Mouse (Mus musculus): ENCODE results near the gene Cep152.

Cep152 gene

DNA sequence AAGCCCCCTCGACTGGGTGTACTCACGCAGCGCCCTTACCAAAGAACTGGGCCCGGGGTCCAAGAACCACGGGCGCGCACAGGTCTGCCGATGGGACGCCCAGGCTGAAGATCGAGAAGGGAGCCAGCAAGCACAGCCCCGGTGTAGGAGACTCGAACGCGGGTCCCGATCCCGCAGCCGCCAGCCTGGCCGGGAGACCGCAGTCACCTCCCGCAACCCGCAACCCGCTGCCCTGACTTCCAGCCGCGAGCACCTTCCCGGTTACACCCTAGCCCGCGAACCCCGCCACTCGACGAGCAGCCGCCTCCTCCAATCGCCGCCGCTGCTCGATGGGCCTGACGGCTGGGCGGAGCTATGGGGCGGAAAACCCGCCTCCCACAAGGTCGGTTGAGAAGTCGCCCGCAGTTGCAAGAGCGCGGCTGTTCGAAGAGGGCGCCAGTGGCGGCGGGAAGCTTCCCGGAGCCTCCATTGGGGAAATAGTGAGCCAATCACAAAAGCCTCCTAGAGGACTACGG is at the start of gene Cep152:
TSS of gene Cep152 (minus strand) at position 277 of the 515 bp plus-strand sequence.
- DNase-seq = peak; percentile 98

DNA sequence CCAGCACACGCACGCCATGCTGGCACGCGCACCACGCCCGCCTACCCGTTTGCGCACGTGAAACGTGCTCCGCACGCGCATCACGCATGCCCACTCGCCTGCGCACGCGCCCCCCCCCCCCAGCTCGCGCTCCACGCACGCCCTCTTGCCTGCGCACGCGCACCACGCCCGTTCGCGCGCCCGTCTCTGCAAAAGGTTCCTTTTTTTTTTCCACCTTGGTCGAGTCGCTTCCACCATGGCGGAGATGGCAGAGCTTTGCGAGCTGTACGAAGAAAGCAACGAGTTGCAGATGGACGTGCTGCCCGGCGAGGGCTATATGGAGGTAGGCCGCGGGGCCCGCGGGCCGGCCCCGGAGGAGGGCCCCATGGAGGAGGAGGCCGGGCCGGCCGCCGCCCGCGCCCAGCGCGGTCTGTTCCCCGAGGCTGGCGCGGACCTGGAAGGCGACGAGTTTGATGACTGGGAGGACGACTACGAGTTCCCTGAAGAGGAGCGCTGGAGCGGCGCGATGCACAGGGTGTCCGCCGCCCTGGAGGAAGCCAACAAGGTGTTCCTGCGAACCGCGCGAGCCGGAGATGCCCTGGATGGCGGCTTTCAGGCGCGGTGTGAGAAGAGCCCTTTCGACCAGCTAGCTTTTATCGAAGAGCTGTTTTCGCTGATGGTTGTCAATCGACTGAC is 48.2 kb upstream of the Cep152 start, which contains the start of gene Eid1:
TSS of gene Eid1 (plus strand) at position 139 of the 675 bp plus-strand sequence.
- peak; percentile 79 for DNase-seq

DNA sequence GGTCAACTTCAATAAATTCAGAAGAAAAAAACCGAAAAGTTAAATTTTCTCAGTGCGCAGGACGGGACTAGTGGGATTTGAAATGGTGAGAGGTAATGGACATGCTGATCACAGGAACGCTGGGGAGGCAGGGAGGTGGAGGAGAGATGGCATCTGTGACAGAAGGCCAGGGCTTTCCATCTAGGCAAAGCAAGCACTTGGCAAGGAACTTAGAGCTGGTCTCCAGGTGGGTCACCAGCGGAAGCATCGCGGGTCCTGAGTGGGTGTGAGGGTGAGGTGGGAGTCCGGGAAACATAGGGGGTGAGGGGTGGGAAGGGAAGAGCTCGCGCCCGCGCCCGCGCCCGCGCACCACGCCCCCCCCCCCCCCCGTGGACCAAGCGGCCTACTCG is 47.6 kb upstream of the Cep152 start:
- DNase-seq = no peak

DNA sequence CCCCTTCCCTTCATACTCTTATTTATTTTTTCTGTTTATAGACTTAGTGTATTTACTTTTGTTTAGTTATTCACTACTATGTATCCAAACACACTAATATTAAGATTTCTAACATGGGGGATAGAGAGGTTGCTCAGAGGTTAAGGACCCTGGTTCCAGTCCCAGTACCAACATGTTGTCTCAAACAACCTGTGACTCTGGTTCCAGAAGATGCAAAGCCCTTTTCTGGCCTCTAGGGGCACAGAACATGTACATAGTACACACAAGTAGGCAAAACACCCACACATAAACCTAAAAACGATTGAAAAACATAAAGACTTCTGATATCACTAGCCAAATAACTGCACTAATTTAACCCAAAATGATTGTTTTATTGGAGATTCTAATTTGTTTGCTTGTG is 45.9 kb upstream of the Cep152 start:
- no peak for DNase-seq

DNA sequence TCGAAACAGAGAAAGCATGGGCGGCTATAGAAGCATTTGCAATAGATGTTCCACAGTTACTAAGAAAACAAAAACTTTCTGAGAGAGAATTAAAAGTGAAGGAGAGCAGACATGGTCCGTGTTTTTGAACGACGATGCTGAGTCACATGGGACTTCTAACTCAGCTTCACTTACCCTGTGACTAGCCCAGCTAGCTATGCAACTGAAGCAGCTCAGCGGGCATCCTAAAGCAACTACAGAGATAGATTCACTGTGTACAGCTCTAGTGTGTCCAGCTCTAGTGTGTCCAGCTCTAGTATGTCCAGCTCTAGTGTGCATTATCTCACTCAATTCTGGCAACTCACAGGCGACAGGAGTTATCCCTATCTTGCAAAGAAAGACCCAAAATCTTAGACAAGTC is 42.8 kb upstream of the Cep152 start:
- DNase-seq = no peak

DNA sequence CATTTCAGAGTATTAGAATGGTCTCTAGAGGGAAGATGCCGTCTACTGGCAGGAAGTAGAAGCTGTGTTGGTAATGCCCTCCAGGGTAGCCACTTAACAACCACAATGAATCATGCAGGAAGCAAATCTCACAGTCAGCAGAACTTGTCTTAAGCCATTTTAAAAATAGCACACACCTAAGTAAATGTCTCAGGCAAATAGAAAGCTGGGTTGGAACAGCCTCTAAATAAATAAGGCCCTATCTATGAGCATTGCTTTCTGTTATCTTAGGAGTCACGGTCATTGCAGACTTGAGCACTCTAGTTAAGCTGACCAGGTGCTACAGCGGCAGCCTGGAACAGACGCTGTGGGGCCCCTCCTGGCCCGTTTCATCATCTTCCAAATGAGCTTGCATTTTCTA is 42.3 kb upstream of the Cep152 start:
- no peak for DNase-seq

DNA sequence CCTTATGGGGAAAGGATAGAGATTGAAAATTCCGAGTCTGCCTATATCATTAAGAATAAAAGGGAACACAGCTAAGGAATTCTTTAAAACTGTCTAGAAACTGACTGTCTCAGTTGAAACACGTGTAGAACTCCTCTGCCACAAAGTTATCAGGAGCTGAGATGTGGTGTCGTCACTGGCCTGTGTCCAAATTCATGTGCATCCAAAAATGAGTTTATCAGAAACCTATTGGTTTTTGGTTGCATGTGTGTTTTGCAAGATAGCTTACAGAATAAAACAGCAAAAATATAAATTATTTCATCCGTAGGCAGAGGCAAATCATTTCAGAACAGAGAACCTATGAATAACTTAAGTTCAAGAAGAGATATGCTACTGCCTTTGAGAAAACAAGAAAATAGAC is 41.8 kb upstream of the Cep152 start:
- DNase-seq = no peak

DNA sequence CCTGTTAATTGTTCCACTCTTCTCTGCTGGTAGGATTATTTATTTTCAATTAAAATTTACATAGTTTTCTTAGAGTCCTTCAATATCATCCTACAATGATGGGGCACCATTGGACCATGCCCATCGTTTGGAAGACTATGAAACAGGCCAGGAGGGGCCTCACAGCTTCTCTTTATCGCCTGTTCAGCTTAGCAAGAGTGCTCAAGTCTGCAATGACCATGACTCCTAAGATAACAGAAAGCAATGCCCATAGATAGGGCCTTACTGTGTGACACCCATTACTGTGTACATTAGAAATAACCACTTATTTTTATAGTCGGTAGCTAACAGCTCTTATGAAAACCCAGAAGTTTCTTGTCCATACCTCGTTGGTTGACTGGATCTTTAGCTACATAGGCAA is 41.0 kb upstream of the Cep152 start:
- DNase-seq = no peak

DNA sequence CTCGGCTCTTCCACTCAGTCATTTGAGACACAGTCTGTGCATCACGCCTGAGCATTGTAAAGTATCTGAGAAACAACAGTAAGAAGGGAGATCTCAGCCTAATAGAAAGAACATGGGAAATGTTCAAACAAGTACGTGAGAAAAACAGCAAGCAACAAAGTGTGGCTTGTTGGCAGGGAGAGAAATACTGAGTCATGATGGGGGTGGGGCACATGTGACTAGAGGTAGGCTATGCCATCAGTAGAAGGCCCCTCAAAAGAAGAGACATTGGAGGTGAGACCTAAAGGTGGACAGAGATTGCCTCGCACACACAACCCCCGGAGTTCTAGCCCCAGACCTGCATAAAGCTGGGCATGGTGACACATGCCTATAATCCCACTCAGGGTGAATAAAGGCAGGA is 40.3 kb upstream of the Cep152 start:
- DNase-seq = no peak

DNA sequence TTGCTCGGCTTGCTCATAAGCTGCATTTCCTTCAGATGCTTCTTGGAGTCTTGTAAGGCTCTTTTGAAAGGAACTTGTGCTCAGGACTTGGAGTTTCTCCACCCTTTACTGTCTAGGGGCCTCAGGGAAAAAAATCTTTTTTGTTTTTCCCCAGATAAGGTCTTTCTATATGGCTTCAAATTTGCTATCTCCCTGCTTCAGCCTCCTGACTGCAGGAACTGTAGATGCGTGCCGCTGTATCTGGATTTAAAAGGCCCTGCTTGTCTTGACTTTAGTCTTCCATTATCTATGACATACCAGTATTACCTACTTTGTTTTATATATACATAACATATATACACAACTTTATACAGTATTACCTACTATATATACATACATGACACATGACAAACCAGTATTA is 37.6 kb upstream of the Cep152 start:
- no peak for DNase-seq

DNA sequence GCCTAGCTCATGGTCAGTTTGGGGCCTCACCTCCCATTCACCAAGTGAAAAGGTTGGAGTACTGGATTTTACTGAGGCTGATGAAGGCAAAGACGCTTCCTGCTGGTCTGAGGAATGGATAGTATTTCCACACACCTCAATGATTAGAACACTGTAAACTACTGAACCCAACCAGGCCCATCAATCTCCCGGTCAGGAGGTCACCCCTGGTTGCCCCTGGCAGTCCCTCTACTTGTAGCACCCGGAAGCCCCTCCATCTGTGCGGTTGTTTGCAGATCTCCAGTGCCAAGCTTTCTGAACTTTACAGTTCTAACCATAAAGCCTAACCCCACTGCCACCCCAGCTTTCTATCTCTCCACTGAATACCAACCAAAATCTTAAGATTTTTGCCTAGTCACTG is 36.2 kb upstream of the Cep152 start:
- no peak for DNase-seq

DNA sequence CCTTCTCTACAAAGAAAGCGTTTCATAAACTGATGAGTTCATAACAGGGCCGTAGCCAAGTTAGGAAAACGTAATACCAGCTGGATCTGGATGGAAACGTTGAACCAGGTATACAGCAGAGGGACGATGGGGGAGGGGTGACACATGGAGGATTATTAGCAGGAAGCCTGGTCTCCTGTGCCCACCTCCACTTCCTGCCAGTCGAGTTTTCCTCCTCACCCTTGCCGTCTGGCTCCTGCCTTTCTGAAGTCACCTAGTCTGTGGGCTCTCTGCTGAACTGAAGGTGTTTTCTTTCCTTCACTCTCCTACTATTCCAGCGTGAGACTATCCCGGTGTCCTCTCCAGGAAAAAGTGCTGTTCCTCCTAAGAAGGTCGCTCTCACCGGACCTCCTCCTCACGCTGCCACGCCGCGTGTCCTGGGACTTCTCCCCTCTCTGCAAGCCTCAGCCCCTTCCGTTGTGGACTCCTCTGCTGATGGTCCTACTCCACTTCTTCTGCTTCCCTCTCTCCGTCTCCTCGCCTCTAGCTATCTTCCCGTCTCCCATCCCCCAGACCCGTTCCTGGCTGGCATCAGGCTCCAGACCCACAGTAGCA is 35.7 kb upstream of the Cep152 start:
- no peak for DNase-seq

DNA sequence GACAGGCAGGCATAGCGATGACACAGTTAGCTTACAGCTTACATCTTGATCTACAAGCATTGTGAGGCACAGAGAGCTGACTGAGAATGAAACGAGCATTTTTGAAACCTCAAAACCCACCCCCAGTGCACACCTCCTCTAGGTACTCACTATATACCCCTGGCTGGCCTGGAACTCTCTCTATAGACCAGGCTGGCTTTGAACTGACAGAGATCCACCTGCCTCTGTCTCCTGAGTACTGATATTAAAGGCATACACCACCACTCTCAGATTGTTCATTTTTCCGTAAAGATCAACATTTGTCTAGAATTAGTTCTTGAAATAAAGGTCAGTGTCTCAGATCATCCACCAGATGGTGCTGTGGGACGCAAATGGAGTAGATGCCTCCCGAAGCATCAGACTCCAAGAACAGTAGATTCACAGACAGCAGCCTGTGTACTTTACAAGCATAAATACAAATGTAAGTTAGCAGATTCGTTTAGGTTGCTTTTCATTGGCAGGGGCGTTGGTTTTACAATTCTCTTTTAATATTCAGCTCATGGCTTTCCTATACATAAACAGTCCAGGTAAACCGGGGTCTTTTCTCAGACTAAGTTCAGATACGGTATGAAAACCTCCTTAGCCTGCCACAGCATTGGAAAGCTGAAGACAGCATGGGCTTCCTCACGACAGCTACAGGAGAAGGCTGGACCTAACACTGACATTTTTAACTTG is 35.1 kb upstream of the Cep152 start:
- DNase-seq = peak; percentile 48

DNA sequence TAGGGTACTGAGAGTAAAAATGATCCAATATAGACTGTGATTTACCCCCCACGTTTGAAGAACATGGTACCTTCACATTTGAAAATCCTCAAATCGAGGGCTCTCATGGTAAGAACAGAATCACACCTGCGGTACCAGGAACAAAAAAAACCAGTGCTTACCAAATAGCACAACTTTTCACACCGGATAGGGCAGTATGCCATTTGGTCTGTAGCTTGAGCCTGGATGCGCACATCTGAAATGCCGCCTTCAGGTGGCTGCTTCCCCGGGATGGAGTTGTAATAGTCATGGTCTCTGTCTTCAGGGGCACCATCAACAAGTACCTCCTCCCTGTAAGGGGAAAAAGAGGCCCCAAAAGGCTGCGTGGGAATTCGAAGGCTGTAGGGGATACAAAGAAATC is 30.5 kb upstream of the Cep152 start:
- no peak for DNase-seq

DNA sequence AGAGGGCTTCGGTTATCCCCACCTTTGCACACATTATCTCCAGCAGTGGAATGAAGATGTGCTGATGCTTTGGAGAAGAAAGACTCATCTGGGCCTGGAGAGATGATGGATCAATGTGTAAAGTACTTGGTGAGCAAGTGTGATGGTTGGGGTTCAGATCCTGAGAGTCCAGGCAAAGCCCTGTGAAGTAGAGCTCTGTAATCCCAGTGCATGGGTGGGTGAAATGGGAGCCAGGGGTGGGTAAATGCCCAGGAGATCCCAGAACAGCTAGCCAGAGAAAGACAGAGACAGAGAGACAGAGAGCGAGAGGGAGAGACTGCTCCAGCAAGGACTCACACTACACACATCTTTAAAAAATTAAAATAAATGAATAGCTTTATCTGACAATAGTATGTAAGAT is 28.4 kb upstream of the Cep152 start:
- DNase-seq = no peak

DNA sequence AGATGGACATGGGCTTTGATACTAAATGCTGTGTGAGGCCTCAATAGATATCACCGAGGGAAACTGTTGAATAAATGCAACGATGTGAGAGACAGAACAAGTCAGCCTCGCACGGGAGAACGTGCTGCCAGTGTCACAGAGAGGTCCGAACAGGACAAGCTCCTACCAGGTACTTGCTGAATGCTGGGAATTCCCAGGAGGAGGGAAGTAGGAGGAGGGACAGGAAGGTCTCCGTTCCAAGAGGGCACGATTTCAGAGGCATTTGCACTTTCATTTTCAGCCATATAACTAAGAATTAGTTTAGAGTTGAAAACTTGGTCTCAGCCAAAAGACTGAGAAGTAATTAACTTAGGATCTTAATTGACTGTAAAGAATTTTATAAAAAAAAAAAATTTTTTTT is 26.6 kb upstream of the Cep152 start:
- DNase-seq = no peak

DNA sequence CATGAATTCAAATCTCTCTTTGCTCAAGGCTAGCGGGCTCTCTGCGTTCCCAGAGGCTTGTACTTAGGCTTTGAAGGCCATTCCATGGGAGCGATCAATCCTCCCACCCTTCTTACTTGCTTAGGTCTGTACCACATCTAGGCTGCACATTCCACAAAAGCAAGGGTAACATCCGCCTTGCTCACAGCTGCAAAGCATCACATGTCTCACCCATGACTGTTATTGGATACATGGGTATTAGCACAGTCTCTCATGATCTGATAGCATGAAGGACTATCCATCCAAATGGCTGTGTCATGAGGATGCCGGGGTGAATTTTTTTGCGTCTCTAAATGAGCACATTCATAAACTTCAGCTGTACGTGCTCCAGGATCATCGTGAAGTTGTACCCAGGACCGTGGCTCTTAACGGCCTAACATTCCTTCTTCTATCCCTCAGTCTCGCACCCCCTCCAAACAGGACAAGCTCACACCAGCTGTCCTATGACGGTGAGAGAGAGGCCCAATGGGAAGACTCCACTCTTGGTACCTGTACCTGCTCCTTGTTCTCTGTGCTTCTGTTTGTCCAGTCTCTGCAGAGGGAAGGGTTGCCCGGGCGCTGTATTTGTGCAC is 25.9 kb upstream of the Cep152 start:
- DNase-seq = no peak

DNA sequence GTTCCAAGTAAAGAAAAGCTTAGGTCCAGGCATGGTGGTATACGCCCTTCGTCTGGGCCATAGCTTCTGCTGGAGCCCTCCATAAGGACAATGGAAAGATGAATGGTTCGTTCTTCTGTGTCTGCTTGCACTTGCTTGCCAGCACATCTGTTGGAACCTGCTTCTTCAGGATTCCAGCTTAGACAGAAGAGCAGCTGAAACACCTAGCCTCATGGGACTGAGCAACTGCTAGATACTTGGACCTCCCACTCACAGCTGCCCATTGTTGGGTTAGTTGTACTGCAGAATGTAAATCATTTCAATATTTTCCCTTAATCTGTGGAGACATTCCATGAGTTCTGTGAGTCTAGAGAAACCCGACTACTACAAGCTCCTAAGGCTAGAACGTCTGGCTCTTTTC is 25.1 kb upstream of the Cep152 start:
- no peak for DNase-seq

DNA sequence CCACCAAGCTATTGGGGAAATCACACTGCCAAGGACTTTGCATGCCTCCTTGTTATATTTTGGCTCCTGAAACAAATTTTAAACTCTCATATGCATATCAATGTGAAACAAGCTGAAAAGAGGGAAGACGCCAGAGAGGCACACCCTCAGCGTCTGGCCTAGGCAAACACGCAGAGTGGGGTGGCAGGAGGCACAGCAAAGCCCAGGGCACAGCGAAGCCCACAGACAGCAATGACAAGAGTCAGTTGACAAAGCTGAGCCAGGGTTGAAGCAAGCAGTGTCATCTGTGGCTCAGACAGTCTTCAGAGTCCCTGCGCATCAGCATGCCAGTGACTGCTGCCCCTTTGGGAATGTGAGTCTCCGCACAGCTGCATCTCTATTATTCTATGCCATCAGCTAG is 20.0 kb upstream of the Cep152 start:
- DNase-seq = no peak

DNA sequence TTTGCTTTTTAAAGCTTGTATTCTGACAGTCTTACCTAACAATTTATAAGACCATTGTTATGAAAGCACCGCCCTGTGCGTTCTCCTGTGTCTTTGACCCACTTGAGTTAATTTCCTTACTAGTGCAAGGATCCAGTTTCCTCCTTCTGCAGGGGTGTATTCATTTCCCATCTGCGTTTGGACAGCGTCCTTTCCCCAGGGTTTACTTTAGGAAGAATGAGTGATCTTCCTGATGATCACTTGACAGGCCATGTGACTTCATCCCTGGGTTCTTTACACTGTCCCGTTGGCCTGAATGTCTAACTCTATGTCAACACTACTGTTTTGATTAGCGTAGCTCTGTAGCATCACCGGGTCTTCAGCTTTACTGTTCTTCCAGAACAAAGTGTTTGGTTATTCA is 12.4 kb upstream of the Cep152 start:
- no peak for DNase-seq

DNA sequence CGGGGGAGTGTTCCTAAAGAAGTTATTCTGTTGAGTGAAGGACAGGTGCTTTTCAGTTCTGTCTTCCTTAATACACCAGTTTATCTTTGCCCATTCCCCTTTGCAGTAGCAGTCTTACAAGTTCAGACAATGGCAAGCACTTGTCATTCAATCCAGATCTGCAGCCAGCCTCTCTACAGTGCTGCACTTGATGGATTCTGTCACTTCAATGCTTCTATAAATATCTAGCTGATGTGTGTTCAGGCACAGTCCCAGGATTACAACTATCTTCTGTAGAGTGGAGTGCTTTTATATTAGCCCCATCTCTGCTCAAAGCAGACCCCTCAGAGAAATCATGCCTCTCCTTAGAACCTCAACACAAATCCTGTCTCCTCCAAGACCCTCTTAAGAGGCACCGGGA is 5.1 kb upstream of the Cep152 start:
- DNase-seq = no peak

DNA sequence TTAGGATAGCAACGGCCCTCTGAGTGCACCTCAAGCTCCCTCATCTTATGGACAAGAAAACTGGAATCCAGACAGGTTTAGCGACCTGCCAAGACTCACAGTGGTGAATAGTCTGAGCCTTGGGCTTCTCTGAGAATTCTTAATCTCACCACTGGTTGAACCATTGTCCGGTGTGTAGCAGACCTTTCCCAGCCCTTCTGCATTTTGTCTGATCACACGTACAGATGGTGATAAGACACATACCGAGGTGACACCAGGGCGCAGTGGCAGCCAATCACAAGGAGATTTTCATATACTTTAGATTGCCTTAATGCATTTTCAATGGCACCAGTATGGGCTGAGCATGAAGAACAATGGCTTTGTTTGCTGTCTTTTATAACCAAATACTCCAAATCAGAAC is 3.6 kb upstream of the Cep152 start:
- DNase-seq = no peak

DNA sequence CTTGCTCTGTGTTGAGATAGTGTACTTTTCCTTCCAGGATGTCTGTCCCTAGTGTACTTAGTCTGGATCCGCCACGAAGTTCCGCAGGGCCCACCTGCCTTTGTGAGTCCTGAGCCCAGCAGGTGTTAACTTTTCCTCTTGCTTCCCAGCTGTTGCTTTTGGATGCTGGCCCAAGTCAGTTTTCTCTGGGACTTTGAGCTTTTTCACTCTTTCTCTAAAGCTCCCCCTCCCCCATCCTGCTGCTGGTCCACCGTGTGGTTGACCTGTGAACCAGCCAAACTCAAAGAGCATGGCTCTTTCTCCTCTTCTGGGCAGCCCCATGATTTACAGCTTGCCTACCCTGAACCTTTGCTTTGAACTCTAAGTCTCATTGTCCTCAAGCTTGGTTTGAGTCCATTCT is 1.6 kb upstream of the Cep152 start:
- peak; percentile 52 for DNase-seq
